Mouse (Mus musculus): ENCODE results near the gene Igf2. TPM values are rescaled to one million over a fixed set of nuclear protein-coding genes. Genes with fewer than 3 reads are reported as not detected.

Gene Igf2
- total and polyA plus RNA-seq, 3 experiments: not detected

- DNase-seq (ENCODE audit: extremely low read depth): no peak
- peaks cover 27% of the 10 kb centered on the region for H3K9me3 ChIP-seq (replicated peaks; ENCODE audit: low read length)
- H3K27me3 ChIP-seq (replicated peaks): peaks cover 57% of the 10 kb centered on the region
- in situ Hi-C loops (cut with MboI; ENCODE audit: low pct_ligation_motif_present, low pct_unique_long_range_greater_than_20kb, low sequenced_read_pairs): no loop called here
- H3K36me3 ChIP-seq (replicated peaks in 1 of 2; ENCODE audit: control insufficient read depth in 1 of 2, insufficient read depth in 1 of 2, low read length in 1 of 2): no peaks in the 10 kb centered on the region
- no peaks in the 10 kb centered on the region for H3K79me2 ChIP-seq (replicated peaks; ENCODE audit: control insufficient read depth, extremely low read depth, insufficient read depth, poor library complexity, severe bottlenecking)
- no peak overlapping the region for H3K9ac ChIP-seq (ENCODE audit: insufficient read depth, low read depth)
- dilution Hi-C loops (cut with MboI; ENCODE audit: extremely low pct_ligation_motif_present, extremely low pct_unique_long_range_greater_than_20kb, low sequenced_read_pairs): no loop called here
- no peak overlapping the region for H3K4me3 ChIP-seq (replicated peaks in 1 of 3; ENCODE audit: low read depth in 2 of 3, low read length in 2 of 3, poor library complexity in 1 of 3)
- no peak for TF ChIP-seq CHD2 (IDR thresholded peaks at IDR 0.05; ENCODE audit: low read length)
- H3K27ac ChIP-seq (ENCODE audit: insufficient read depth, low read depth): no peak overlapping the region
- H3K4me1 ChIP-seq (ENCODE audit: control insufficient read depth in 1 of 2, insufficient read depth in 2 of 2): no peaks in the 10 kb centered on the region
- H3K4me2 ChIP-seq (ENCODE audit: insufficient read depth, low read depth, poor library complexity, severe bottlenecking): no peak overlapping the region
These were observed 6.6 kb downstream of the Igf2 start for GRCm38 (mm10) chr7:142659767-142660650.

- in situ Hi-C loops (cut with MboI; ENCODE audit: low pct_ligation_motif_present, low pct_unique_long_range_greater_than_20kb, low sequenced_read_pairs) (no loop called here), dilution Hi-C loops (cut with MboI; ENCODE audit: extremely low pct_ligation_motif_present, extremely low pct_unique_long_range_greater_than_20kb, low sequenced_read_pairs) (no loop called here)
- Histone ChIP-seq H3K4me2 (ENCODE audit: insufficient read depth, low read depth, poor library complexity, severe bottlenecking) (no peak overlapping the region), H3K4me1 (ENCODE audit: control insufficient read depth in 1 of 2, insufficient read depth in 2 of 2) (no peaks in the 10 kb centered on the region), H3K9ac (ENCODE audit: insufficient read depth, low read depth) (no peak overlapping the region), H3K27me3 (replicated peaks) (peaks cover 59% of the 10 kb centered on the region), H3K79me2 (replicated peaks; ENCODE audit: control insufficient read depth, extremely low read depth, insufficient read depth, poor library complexity, severe bottlenecking) (no peaks in the 10 kb centered on the region), H3K9me3 (replicated peaks; ENCODE audit: low read length) (peaks cover 27% of the 10 kb centered on the region), H3K36me3 (replicated peaks in 1 of 2; ENCODE audit: control insufficient read depth in 1 of 2, insufficient read depth in 1 of 2, low read length in 1 of 2) (no peaks in the 10 kb centered on the region), H3K27ac (ENCODE audit: insufficient read depth, low read depth) (no peak overlapping the region), H3K4me3 (replicated peaks in 1 of 3; ENCODE audit: low read depth in 2 of 3, low read length in 2 of 3, poor library complexity in 1 of 3) (no peak overlapping the region)
- TF ChIP-seq MEF2A (IDR thresholded peaks at IDR 0.05; ENCODE audit: borderline replicate concordance, low read depth, low read length) (no peak), TCF12 (IDR thresholded peaks at IDR 0.05; ENCODE audit: low read depth, low read length) (no peak)
- no peak for DNase-seq (ENCODE audit: extremely low read depth)
These were observed 7.4 kb downstream of the Igf2 start for GRCm38 (mm10) chr7:142659181-142659681.

GRCm38 (mm10) chr7:142658681-142659180, 7.9 kb downstream of the Igf2 start:
- Histone ChIP-seq H3K4me2 (ENCODE audit: insufficient read depth, low read depth, poor library complexity, severe bottlenecking) (no peak overlapping the region), H3K4me3 (replicated peaks in 1 of 3; ENCODE audit: low read depth in 2 of 3, low read length in 2 of 3, poor library complexity in 1 of 3) (no peak overlapping the region), H3K27ac (ENCODE audit: insufficient read depth, low read depth) (no peak overlapping the region), H3K79me2 (replicated peaks; ENCODE audit: control insufficient read depth, extremely low read depth, insufficient read depth, poor library complexity, severe bottlenecking) (no peaks in the 10 kb centered on the region), H3K36me3 (replicated peaks in 1 of 2; ENCODE audit: control insufficient read depth in 1 of 2, insufficient read depth in 1 of 2, low read length in 1 of 2) (no peaks in the 10 kb centered on the region), H3K4me1 (ENCODE audit: control insufficient read depth in 1 of 2, insufficient read depth in 2 of 2) (no peaks in the 10 kb centered on the region), H3K9me3 (replicated peaks; ENCODE audit: low read length) (peaks cover 27% of the 10 kb centered on the region), H3K27me3 (replicated peaks) (peaks cover 59% of the 10 kb centered on the region), H3K9ac (ENCODE audit: insufficient read depth, low read depth) (no peak overlapping the region)
- in situ Hi-C loops (cut with MboI; ENCODE audit: low pct_ligation_motif_present, low pct_unique_long_range_greater_than_20kb, low sequenced_read_pairs) (no loop called here), dilution Hi-C loops (cut with MboI; ENCODE audit: extremely low pct_ligation_motif_present, extremely low pct_unique_long_range_greater_than_20kb, low sequenced_read_pairs) (no loop called here)
- no peak for TF ChIP-seq USF1 (IDR thresholded peaks at IDR 0.05; ENCODE audit: low read depth, low read length)
- no peak for TF ChIP-seq NELFE (IDR thresholded peaks at IDR 0.05; ENCODE audit: low read depth, low read length)
- DNase-seq (ENCODE audit: extremely low read depth): no peak

Measured in CH12.LX (cell line).